In the genomic region with DNA sequence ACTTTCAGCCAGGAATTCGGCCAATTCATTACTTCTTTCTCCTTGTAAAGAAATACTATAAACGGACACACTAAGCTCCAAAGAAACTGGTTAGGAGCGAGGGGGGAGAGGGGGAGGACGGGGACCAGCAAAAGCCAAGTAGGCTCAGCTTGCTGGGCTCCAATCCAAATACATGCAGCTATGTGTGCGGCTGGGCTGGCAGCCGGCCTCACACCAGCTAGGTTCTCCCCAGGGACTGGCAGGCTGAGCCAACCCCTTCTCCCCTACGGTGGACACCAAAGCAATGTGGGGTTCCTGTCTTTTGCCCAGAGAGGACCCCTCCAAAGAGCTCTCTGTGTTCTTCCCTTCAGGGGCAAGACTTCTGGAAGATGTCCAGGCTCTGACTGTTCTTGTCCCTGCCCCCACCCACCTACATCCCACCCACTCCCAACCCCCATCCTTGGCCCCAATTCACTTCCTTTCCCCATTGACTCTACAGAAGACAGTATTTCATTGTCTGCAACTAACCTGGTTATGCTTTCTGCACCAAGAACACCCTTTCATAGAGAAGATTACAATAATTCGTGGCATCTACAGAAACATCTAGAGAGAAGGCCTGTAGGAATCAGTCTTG, we compare ENCODE assay signal across 8 mouse cellular contexts.
DNase-seq lines count a peak whose midpoint lies in the region; ATAC-seq lines count a peak whose summit lies in the region.

No protein-coding gene starts in this region.

- DNase-seq in retina, postnatal 1 day: peak; percentile 13
- DNase-seq in retina, embryonic 14.5 days (ENCODE audit: low spot score): no peak
- peak; percentile 93 for DNase-seq in forebrain, embryonic 14.5 days (ENCODE audit: low spot score)
- peak; percentile 51 to 75 for DNase-seq in layer of hippocampus, postnatal 14 days (ENCODE audit: low spot score in 2 of 2)
- peak; percentile 62 for DNase-seq in testis, postnatal 14 days (ENCODE audit: low spot score)

- ATAC-seq in forebrain, embryonic 14.5 days: peak; percentile 91
- ATAC-seq in heart, embryonic 16.5 days (replicated peaks; ENCODE audit: extremely low read depth, insufficient read depth, low FRiP score): peak; percentile 76
- peak; percentile 86 for ATAC-seq in midbrain, embryonic 13.5 days
- no peak for ATAC-seq in megakaryocyte progenitor cell, adult 5-6 weeks (replicated peaks; ENCODE audit: poor library complexity)

- H3K36me3 ChIP-seq in forebrain, embryonic 14.5 days (ENCODE audit: control insufficient read depth, insufficient read depth, low read length): no peaks in the 10 kb centered on the region
- no peaks in the 10 kb centered on the region for H3K36me3 ChIP-seq in heart, embryonic 16.5 days (ENCODE audit: control insufficient read depth, insufficient read depth)
- H3K36me3 ChIP-seq in midbrain, embryonic 13.5 days: no peaks in the 10 kb centered on the region

- peaks cover 35% of the 10 kb centered on the region for H3K4me1 ChIP-seq in forebrain, embryonic 14.5 days (ENCODE audit: control insufficient read depth, insufficient read depth, low read length)
- H3K4me1 ChIP-seq in heart, embryonic 16.5 days (ENCODE audit: control insufficient read depth, insufficient read depth, low read length): peaks cover 22% of the 10 kb centered on the region
- peaks cover 33% of the 10 kb centered on the region for H3K4me1 ChIP-seq in midbrain, embryonic 13.5 days (replicated peaks)

- no peaks in the 10 kb centered on the region for H3K9me3 ChIP-seq in forebrain, embryonic 14.5 days (replicated peaks; ENCODE audit: control insufficient read depth, low read length)
- no peaks in the 10 kb centered on the region for H3K9me3 ChIP-seq in heart, embryonic 16.5 days (replicated peaks; ENCODE audit: control insufficient read depth, low read length)
- no peaks in the 10 kb centered on the region for H3K9me3 ChIP-seq in midbrain, embryonic 13.5 days

- H3K9ac ChIP-seq in forebrain, embryonic 14.5 days (ENCODE audit: low read length): no peak overlapping the region
- peak overlapping the region; percentile 26; the same call in 1 of the 2 replicates for H3K9ac ChIP-seq in heart, embryonic 16.5 days (ENCODE audit: low read length)
- H3K9ac ChIP-seq in midbrain, embryonic 13.5 days (replicated peaks): no peak overlapping the region

- WGBS in forebrain, embryonic 14.5 days: 18% methylated on average over 8 of the region's 8 CpGs
- 26% methylated on average over 8 of the region's 8 CpGs for WGBS in heart, embryonic 16.5 days
- WGBS in midbrain, embryonic 13.5 days: 58% methylated on average over 8 of the region's 8 CpGs

- no peak overlapping the region for H3K4me2 ChIP-seq in forebrain, embryonic 14.5 days (ENCODE audit: low read length)
- H3K4me2 ChIP-seq in heart, embryonic 16.5 days (ENCODE audit: low read depth, low read length): no peak overlapping the region
- no peak overlapping the region for H3K4me2 ChIP-seq in midbrain, embryonic 13.5 days (replicated peaks)

- H3K27me3 ChIP-seq in forebrain, embryonic 14.5 days (replicated peaks; ENCODE audit: control insufficient read depth, insufficient read depth, low read length): no peaks in the 10 kb centered on the region
- H3K27me3 ChIP-seq in heart, embryonic 16.5 days (ENCODE audit: control insufficient read depth, insufficient read depth, low read length): no peaks in the 10 kb centered on the region
- no peaks in the 10 kb centered on the region for H3K27me3 ChIP-seq in midbrain, embryonic 13.5 days

- H3K4me3 ChIP-seq in forebrain, embryonic 14.5 days (ENCODE audit: low read depth, low read length): no peak overlapping the region
- no peak overlapping the region for H3K4me3 ChIP-seq in heart, embryonic 16.5 days (ENCODE audit: low read length)
- H3K4me3 ChIP-seq in midbrain, embryonic 13.5 days (replicated peaks): no peak overlapping the region

- peak overlapping the region; percentile 65 for H3K27ac ChIP-seq in forebrain, embryonic 14.5 days (ENCODE audit: low read depth, low read length)
- H3K27ac ChIP-seq in heart, embryonic 16.5 days (ENCODE audit: low read length): peak overlapping the region; percentile 40; the same call in 1 of the 2 replicates
- H3K27ac ChIP-seq in midbrain, embryonic 13.5 days: peak overlapping the region; percentile 54
